In genomic region chr17:24896993-24897269, GRCm38 (mm10) we compare ENCODE assay signal across 8 mouse cellular contexts. TPM values are rescaled to one million over a fixed set of nuclear protein-coding genes. Genes with fewer than 3 reads are reported as not detected.
DNase-seq lines count a peak whose midpoint lies in the region; ATAC-seq lines count a peak whose summit lies in the region.

No protein-coding gene starts in this region.

- peaks cover 46% of the 10 kb centered on the region for H3K4me1 ChIP-seq in embryonic facial prominence, embryonic 10.5 days
- peaks cover 34% of the 10 kb centered on the region for H3K4me1 ChIP-seq in hindbrain, embryonic 14.5 days (replicated peaks; ENCODE audit: control insufficient read depth, insufficient read depth, low read length)
- H3K4me1 ChIP-seq in midbrain, embryonic 16.5 days (ENCODE audit: control insufficient read depth, insufficient read depth, low read length): peaks cover 32% of the 10 kb centered on the region

- H3K27ac ChIP-seq in embryonic facial prominence, embryonic 10.5 days (replicated peaks): peak overlapping the region; percentile 90
- peak overlapping the region; percentile 85 for H3K27ac ChIP-seq in hindbrain, embryonic 14.5 days
- H3K27ac ChIP-seq in midbrain, embryonic 16.5 days (ENCODE audit: low read length): peak overlapping the region; percentile 84

- no peaks in the 10 kb centered on the region for H3K9me3 ChIP-seq in embryonic facial prominence, embryonic 10.5 days
- no peaks in the 10 kb centered on the region for H3K9me3 ChIP-seq in hindbrain, embryonic 14.5 days (ENCODE audit: control insufficient read depth, low read length)
- no peaks in the 10 kb centered on the region for H3K9me3 ChIP-seq in midbrain, embryonic 16.5 days (replicated peaks; ENCODE audit: control insufficient read depth, low read length, poor library complexity, severe bottlenecking)

- peaks cover 74% of the 10 kb centered on the region for H3K36me3 ChIP-seq in embryonic facial prominence, embryonic 10.5 days (replicated peaks)
- peaks cover 68% of the 10 kb centered on the region for H3K36me3 ChIP-seq in hindbrain, embryonic 14.5 days (replicated peaks; ENCODE audit: control insufficient read depth, insufficient read depth)
- peaks cover 43% of the 10 kb centered on the region for H3K36me3 ChIP-seq in midbrain, embryonic 16.5 days (ENCODE audit: control insufficient read depth, insufficient read depth, low read length)

- DNase-seq in kidney, postnatal 10 days: peak; percentile 24
- no peak for DNase-seq in kidney, adult 8-10 months
- DNase-seq in embryonic facial prominence, embryonic 10.5 days (ENCODE audit: low spot score): no peak
- DNase-seq in hindbrain, embryonic 14.5 days (ENCODE audit: low spot score): no peak
- DNase-seq in natural killer cell, adult 2 months (ENCODE audit: low spot score in 2 of 2): no peak
- DNase-seq in layer of hippocampus, adult 18-20 months (ENCODE audit: low spot score in 2 of 2): no peak
- no peak for DNase-seq in layer of hippocampus, adult 9-11 months

- peak overlapping the region; percentile 83 for H3K4me3 ChIP-seq in embryonic facial prominence, embryonic 10.5 days
- H3K4me3 ChIP-seq in hindbrain, embryonic 14.5 days (replicated peaks; ENCODE audit: low read length): peak overlapping the region; percentile 71
- H3K4me3 ChIP-seq in midbrain, embryonic 16.5 days (ENCODE audit: low read depth, low read length): peak overlapping the region; percentile 86

- no peaks in the 10 kb centered on the region for H3K27me3 ChIP-seq in embryonic facial prominence, embryonic 10.5 days (replicated peaks; ENCODE audit: low read depth, poor library complexity, severe bottlenecking)
- no peaks in the 10 kb centered on the region for H3K27me3 ChIP-seq in hindbrain, embryonic 14.5 days (ENCODE audit: control insufficient read depth, insufficient read depth, low read length)
- H3K27me3 ChIP-seq in midbrain, embryonic 16.5 days (ENCODE audit: control insufficient read depth, insufficient read depth, low read depth, low read length): no peaks in the 10 kb centered on the region

- H3K4me2 ChIP-seq in hindbrain, embryonic 14.5 days (replicated peaks): peak overlapping the region; percentile 97
- H3K4me2 ChIP-seq in midbrain, embryonic 16.5 days (ENCODE audit: low read length): peak overlapping the region; percentile 97

- H3K9ac ChIP-seq in hindbrain, embryonic 14.5 days: peak overlapping the region; percentile 88
- peak overlapping the region; percentile 73 for H3K9ac ChIP-seq in midbrain, embryonic 16.5 days (ENCODE audit: low read depth, low read length)

- 41% methylated on average over 11 of the region's 11 CpGs for WGBS in embryonic facial prominence, embryonic 10.5 days
- 31% methylated on average over 11 of the region's 11 CpGs for WGBS in hindbrain, embryonic 14.5 days
- WGBS in midbrain, embryonic 16.5 days: 27% methylated on average over 11 of the region's 11 CpGs

- ATAC-seq in hindbrain, embryonic 14.5 days (ENCODE audit: low FRiP score): no peak
- peak; percentile 9 for ATAC-seq in midbrain, embryonic 16.5 days

RNA-seq across cellular contexts. Expression of gene Nme3, which starts 0.6 kb away (rescaled TPM):
- polyA plus RNA-seq in embryonic facial prominence, embryonic 10.5 days (2016; fragmentation: Nextera tagmentation; extraction: Ambion mirVana): 47.3 and 50.1 TPM in 2 replicates
- 85.6 and 95.8 TPM in 2 replicates for polyA plus RNA-seq in hindbrain, embryonic 14.5 days (2014; fragmentation: Nextera tagmentation; extraction: Ambion mirVana)
- 79.7 and 88.6 TPM in 2 replicates for polyA plus RNA-seq in midbrain, embryonic 16.5 days (2015; fragmentation: Nextera tagmentation; extraction: Ambion mirVana)
- total RNA-seq in layer of hippocampus, adult 18-20 months (2021): 10 to 100 TPM; 60.7 to 61.2 TPM

RNA-seq across cellular contexts. Expression of gene Mrps34, which starts 2.0 kb away (rescaled TPM):
- 102 and 105 TPM in 2 replicates for polyA plus RNA-seq in embryonic facial prominence, embryonic 10.5 days (2016; fragmentation: Nextera tagmentation; extraction: Ambion mirVana)
- polyA plus RNA-seq in hindbrain, embryonic 14.5 days (2014; fragmentation: Nextera tagmentation; extraction: Ambion mirVana): 72.9 and 82.6 TPM in 2 replicates
- 72.9 and 77.2 TPM in 2 replicates for polyA plus RNA-seq in midbrain, embryonic 16.5 days (2015; fragmentation: Nextera tagmentation; extraction: Ambion mirVana)
- 10 to 100 TPM; 75.4 to 78.6 TPM for total RNA-seq in layer of hippocampus, adult 18-20 months (2021)

RNA-seq across cellular contexts. Expression of gene Eme2, which starts 2.0 kb away (rescaled TPM):
- 30.6 and 33.6 TPM in 2 replicates for polyA plus RNA-seq in embryonic facial prominence, embryonic 10.5 days (2016; fragmentation: Nextera tagmentation; extraction: Ambion mirVana)
- 22.7 and 23.7 TPM in 2 replicates for polyA plus RNA-seq in hindbrain, embryonic 14.5 days (2014; fragmentation: Nextera tagmentation; extraction: Ambion mirVana)
- polyA plus RNA-seq in midbrain, embryonic 16.5 days (2015; fragmentation: Nextera tagmentation; extraction: Ambion mirVana): 28.6 and 28.8 TPM in 2 replicates
- 10 to 100 TPM; 52.0 to 53.1 TPM for total RNA-seq in layer of hippocampus, adult 18-20 months (2021)

RNA-seq across cellular contexts. Expression of gene Spsb3, which starts 10.5 kb away (rescaled TPM):
- polyA plus RNA-seq in embryonic facial prominence, embryonic 10.5 days (2016; fragmentation: Nextera tagmentation; extraction: Ambion mirVana): 47.1 TPM in 2 replicates
- 75.0 and 82.0 TPM in 2 replicates for polyA plus RNA-seq in hindbrain, embryonic 14.5 days (2014; fragmentation: Nextera tagmentation; extraction: Ambion mirVana)
- 85.8 and 90.5 TPM in 2 replicates for polyA plus RNA-seq in midbrain, embryonic 16.5 days (2015; fragmentation: Nextera tagmentation; extraction: Ambion mirVana)
- 10 to 100 TPM; 47.5 to 48.3 TPM for total RNA-seq in layer of hippocampus, adult 18-20 months (2021)

RNA-seq across cellular contexts. Expression of gene Nubp2, which starts 10.8 kb away (rescaled TPM):
- polyA plus RNA-seq in embryonic facial prominence, embryonic 10.5 days (2016; fragmentation: Nextera tagmentation; extraction: Ambion mirVana): 71.8 and 81.8 TPM in 2 replicates
- 67.4 and 72.8 TPM in 2 replicates for polyA plus RNA-seq in hindbrain, embryonic 14.5 days (2014; fragmentation: Nextera tagmentation; extraction: Ambion mirVana)
- 54.3 and 54.7 TPM in 2 replicates for polyA plus RNA-seq in midbrain, embryonic 16.5 days (2015; fragmentation: Nextera tagmentation; extraction: Ambion mirVana)
- total RNA-seq in layer of hippocampus, adult 18-20 months (2021): 10 to 100 TPM; 32.3 to 33.5 TPM
